Mouse (Mus musculus) monocyte, adult 5-6 weeks (primary cell): ENCODE results near the gene LTO1. TPM values are rescaled to one million over a fixed set of nuclear protein-coding genes. Genes with fewer than 3 reads are reported as not detected.

Experiments used
- ATAC-seq: fragments of 153-309, 156-312 bp; replicated peaks from 2 replicates; pipeline ENCODE4 v1.8.0; 2017; ENCODE audit warnings: mild to moderate bottlenecking; ENCODE audit not compliant: low TSS enrichment, insufficient number of reproducible peaks, severe bottlenecking, poor library complexity, low FRiP score
- total RNA-seq: library from RNA; stranded (forward); fragments of 200-1000, 200-491, 200-594 nt; gene quantifications from 3 replicates; pipeline ENCODE4 v1.2.3, GENCODE M21; 2017

The LTO1 gene
- total RNA-seq, 1 experiment from 2014 or later = 31.6 TPM

GRCm38 (mm10) chr7:144973461-144973860, 58.6 kb downstream of the LTO1 start:
- ATAC-seq = no peak

GRCm38 (mm10) chr7:144977121-144977520, 62.2 kb downstream of the LTO1 start:
- ATAC-seq = no peak

GRCm38 (mm10) chr7:144979814-144980213, 64.9 kb downstream of the LTO1 start:
- ATAC-seq = no peak

Other genes starting within 250 kb of the LTO1 start
- gene Ano1, start 163.1 kb upstream of the LTO1 start, total RNA-seq = 0.38 TPM in 1 of 3 replicates, not detected in the others
- gene Fgf3, start 77.0 kb upstream of the LTO1 start, total RNA-seq = 2.0 TPM in 1 of 3 replicates, not detected in the others
- not detected in 3 replicates for gene Fgf4, start 67.7 kb upstream of the LTO1 start, total RNA-seq
- not detected in 3 replicates for gene Fgf15, start 18.6 kb upstream of the LTO1 start, total RNA-seq
- 1.1 to 5.5 TPM (median 1.7 TPM) in 3 replicates for gene Ccnd1, start 24.8 kb downstream of the LTO1 start, total RNA-seq